ENCODE assay signal across 22 mouse cellular contexts in genomic region chr13:114420235-114420634, GRCm38 (mm10). TPM values are rescaled to one million over a fixed set of nuclear protein-coding genes. Genes with fewer than 3 reads are reported as not detected.
DNase-seq lines count a peak whose midpoint lies in the region; ATAC-seq and TF ChIP-seq lines count a peak whose summit lies in the region.
"Had no signal": no experiment of that assay in that cellular context is flagged by ENCODE, and none has a peak within 500 bp of the region (broad histone marks: within the 10 kb centered on the region; RNA-seq: fewer than 3 reads in every experiment).

No protein-coding gene starts in this region.

- H3K9ac ChIP-seq in kidney, embryonic 14.5 days (ENCODE audit: low read depth, low read length): no peak overlapping the region
- H3K9ac ChIP-seq: heart, embryonic 13.5 days; hindbrain, embryonic 12.5 days had no signal

- no peaks in the 10 kb centered on the region for H3K27me3 ChIP-seq in C2C12 (ENCODE audit: control insufficient read depth, insufficient read depth, insufficient read length)
- H3K27me3 ChIP-seq in kidney, embryonic 14.5 days (ENCODE audit: control insufficient read depth, insufficient read depth, low read length): no peaks in the 10 kb centered on the region
- H3K27me3 ChIP-seq: CH12.LX; heart, embryonic 13.5 days; hindbrain, embryonic 12.5 days had no signal

- H3K36me3 ChIP-seq in C2C12 (ENCODE audit: control insufficient read depth, insufficient read depth): no peaks in the 10 kb centered on the region
- H3K36me3 ChIP-seq in kidney, embryonic 14.5 days (ENCODE audit: control insufficient read depth, insufficient read depth, low read length): no peaks in the 10 kb centered on the region
- H3K36me3 ChIP-seq: embryonic facial prominence, embryonic 10.5 days; heart, embryonic 13.5 days; hindbrain, embryonic 12.5 days had no signal

- no peak for TF ChIP-seq CTCF in C2C12 (IDR thresholded peaks at IDR 0.05; ENCODE audit: control insufficient read depth, insufficient read depth, insufficient read length)
- no peak for TF ChIP-seq CTCF in embryonic fibroblast, embryonic 13.5 days (IDR thresholded peaks at IDR 0.05; ENCODE audit: borderline replicate concordance, insufficient read depth, low read length)

- TF ChIP-seq POLR2A in embryonic fibroblast, embryonic 13.5 days (IDR thresholded peaks at IDR 0.05; ENCODE audit: low read depth, low read length): no peak

- no peak overlapping the region for H3K4me3 ChIP-seq in C2C12 (ENCODE audit: insufficient read depth, poor library complexity, severe bottlenecking)
- H3K4me3 ChIP-seq in embryonic fibroblast, embryonic 13.5 days (ENCODE audit: insufficient read depth, low read length): no peak overlapping the region
- H3K4me3 ChIP-seq in kidney, embryonic 14.5 days (ENCODE audit: low read length): no peak overlapping the region
- H3K4me3 ChIP-seq: embryonic facial prominence, embryonic 10.5 days; erythroblast, embryonic 14.5 days; heart, embryonic 13.5 days; hindbrain, embryonic 12.5 days had no signal

- no peaks in the 10 kb centered on the region for H3K79me2 ChIP-seq in C2C12 (ENCODE audit: control insufficient read depth, insufficient read depth)

- DNase-seq in urinary bladder, postnatal 14 days (ENCODE audit: low spot score): peak; percentile 30
- no peak for DNase-seq in urinary bladder, postnatal 4 days (ENCODE audit: low spot score in 2 of 2)
- DNase-seq in embryo, embryonic 10.5 days (ENCODE audit: low spot score): no peak
- DNase-seq: adrenal gland, postnatal 14 days; cerebellum, adult 11-12 months; cerebellum, adult 9-10 months; cerebellum, postnatal 36 days; gastrocnemius, postnatal 25 days; heart, postnatal 10 days; heart, postnatal 4 days; kidney, adult 11 months had no signal

- WGBS in kidney, embryonic 14.5 days: 82% methylated on average over 8 of the region's 8 CpGs

- no peaks in the 10 kb centered on the region for H3K9me3 ChIP-seq in kidney, embryonic 14.5 days (ENCODE audit: control insufficient read depth, low read length)
- H3K9me3 ChIP-seq: embryonic facial prominence, embryonic 10.5 days; hindbrain, embryonic 12.5 days had no signal

- no peak overlapping the region for H3ac ChIP-seq in C2C12 (ENCODE audit: control insufficient read depth, insufficient read length, low read depth)

- peaks cover 3% of the 10 kb centered on the region for H3K4me1 ChIP-seq in embryonic fibroblast, embryonic 13.5 days (ENCODE audit: control insufficient read depth, insufficient read depth, low read length)
- H3K4me1 ChIP-seq in kidney, embryonic 14.5 days (ENCODE audit: control insufficient read depth, insufficient read depth, low read length): no peaks in the 10 kb centered on the region
- H3K4me1 ChIP-seq: embryonic facial prominence, embryonic 10.5 days; heart, embryonic 13.5 days; hindbrain, embryonic 12.5 days had no signal

- H3K27ac ChIP-seq in embryonic fibroblast, embryonic 13.5 days (ENCODE audit: insufficient read depth, low read length): peak overlapping the region; percentile 67; the same call in 1 of the 2 replicates
- no peak overlapping the region for H3K27ac ChIP-seq in kidney, embryonic 14.5 days (ENCODE audit: low read depth, low read length)
- H3K27ac ChIP-seq: embryonic facial prominence, embryonic 10.5 days; heart, embryonic 13.5 days; hindbrain, embryonic 12.5 days had no signal

- H3K4me2 ChIP-seq in kidney, embryonic 14.5 days (replicated peaks; ENCODE audit: low read depth, low read length): no peak overlapping the region
- H3K4me2 ChIP-seq: heart, embryonic 13.5 days; hindbrain, embryonic 12.5 days had no signal

- no peaks in the 10 kb centered on the region for H3K79me3 ChIP-seq in C2C12 (ENCODE audit: low read depth)

- no peak for ATAC-seq in kidney, embryonic 14.5 days (ENCODE audit: low FRiP score, low TSS enrichment)
- ATAC-seq: forebrain, embryonic 16.5 days; hindbrain, embryonic 16.5 days; inflammation-experienced regulatory T-cells, adult 6 months had no signal

TF ChIP-seq in C2C12, 6 proteins besides CTCF, POLR2A, EP300 and RAD21:
- TF ChIP-seq USF1 (IDR thresholded peaks at IDR 0.05; ENCODE audit: low read depth): no peak
- no peak for TF ChIP-seq MAX (IDR thresholded peaks at IDR 0.05)
- no peak for TF ChIP-seq CEBPB (IDR thresholded peaks at IDR 0.05; ENCODE audit: low read depth)
- TF ChIP-seq MYOG (IDR thresholded peaks at IDR 0.05; ENCODE audit: control insufficient read depth, extremely low read depth, insufficient read length): no peak
- TF ChIP-seq MYOD1 (IDR thresholded peaks at IDR 0.05; ENCODE audit: control insufficient read depth, insufficient read length, low read depth): no peak
- peak; percentile 80 for TF ChIP-seq FOSL1 (IDR thresholded peaks at IDR 0.05; ENCODE audit: insufficient read depth, low read length, poor library complexity, severe bottlenecking)
TF ChIP-seq in C2C12: peak in this region for 1.

RNA-seq across cellular contexts. Expression of gene Ndufs4, which starts 32.2 kb away (rescaled TPM):
- polyA plus RNA-seq in C2C12 (2012; fragmentation: generic; extraction: Trizol): 98.9 TPM
- polyA plus RNA-seq in embryonic fibroblast, embryonic 13.5 days (2011; ENCODE audit: insufficient read length, low read depth, missing spikeins): 106 and 116 TPM in 2 replicates
- polyA plus RNA-seq in kidney, embryonic 14.5 days (2014; fragmentation: Nextera tagmentation; extraction: Ambion mirVana): 324 and 417 TPM in 2 replicates

RNA-seq across cellular contexts. Expression of gene Fst, which starts 38.5 kb away (rescaled TPM):
- 10.9 TPM for polyA plus RNA-seq in C2C12 (2012; fragmentation: generic; extraction: Trizol)
- polyA plus RNA-seq in embryonic fibroblast, embryonic 13.5 days (2011; ENCODE audit: insufficient read length, low read depth, missing spikeins): 40.2 and 100.0 TPM in 2 replicates
- polyA plus RNA-seq in kidney, embryonic 14.5 days (2014; fragmentation: Nextera tagmentation; extraction: Ambion mirVana): 1.6 and 2.2 TPM in 2 replicates
- polyA plus RNA-seq: erythroblast, embryonic 14.5 days had no signal
